Mouse (Mus musculus): ENCODE measurements around the gene Gm10645.

DNA sequence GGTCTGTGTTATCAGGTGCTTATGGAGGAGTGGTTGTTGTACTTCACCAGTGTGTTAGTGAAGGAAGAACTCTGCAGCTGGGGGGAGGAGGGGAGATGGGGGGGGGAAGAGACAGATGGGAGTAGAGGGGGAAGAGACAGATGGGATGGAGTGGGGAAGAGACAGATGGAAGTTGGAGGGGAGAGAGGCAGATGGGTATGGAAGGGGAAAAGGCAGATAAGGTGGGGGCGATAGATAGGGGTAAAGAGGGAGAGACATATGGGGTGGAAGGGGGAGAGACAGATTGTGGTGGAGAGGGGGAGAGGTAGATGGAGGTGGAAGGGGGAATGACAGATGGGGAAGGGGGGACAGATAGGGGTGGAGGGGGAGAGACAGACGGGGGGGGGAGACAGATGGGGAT lies 10.8 kb upstream of the Gm10645 start:
- no peak for TF ChIP-seq CTCF (IDR thresholded peaks at IDR 0.05; ENCODE audit: low read depth)
- TF ChIP-seq EP300 (IDR thresholded peaks at IDR 0.05; ENCODE audit: low read depth), result no peak

Data from liver, embryonic 14.5 days (tissue).